Comparison of ENCODE assay signal across 9 mouse cellular contexts in the genomic region with DNA sequence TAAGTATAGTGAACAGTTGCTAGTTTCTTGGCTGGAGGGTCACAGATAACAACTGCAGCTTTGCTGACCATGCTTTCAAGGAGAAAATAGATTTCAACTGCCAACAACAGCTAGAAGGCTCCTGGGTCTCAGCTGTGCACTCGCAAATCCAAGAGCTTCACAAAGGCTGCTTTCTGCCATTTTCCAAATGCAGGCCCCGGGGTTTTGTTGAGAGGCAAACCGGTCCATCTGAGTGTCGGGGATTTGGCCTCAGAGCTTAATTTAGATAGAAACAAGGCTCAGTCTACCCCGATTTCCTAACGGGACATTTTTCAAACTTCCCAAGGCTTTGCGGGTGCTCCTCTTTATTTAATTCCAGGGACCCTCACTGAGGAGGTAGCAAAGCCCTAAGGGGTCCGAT. TPM values are rescaled to one million over a fixed set of nuclear protein-coding genes. Genes with fewer than 3 reads are reported as not detected.
A peak's percentile ranks its signal among the peaks of the same experiment; 100 is the strongest.
DNase-seq lines count a peak whose midpoint lies in the region; ATAC-seq and TF ChIP-seq lines count a peak whose summit lies in the region.
"Had no signal": no experiment of that assay in that cellular context is flagged by ENCODE, and none has a peak within 500 bp of the region (broad histone marks: within the 10 kb centered on the region; RNA-seq: fewer than 3 reads in every experiment).

No protein-coding gene starts in this region.

- H3K27ac ChIP-seq in heart, adult 2 months, result peak overlapping the region; percentile 67
- no peak overlapping the region for H3K27ac ChIP-seq in spleen, adult 2 months (ENCODE audit: insufficient read depth, low read length)
- H3K27ac ChIP-seq in limb, embryonic 12.5 days, result peak overlapping the region; percentile 79
- peak overlapping the region; percentile 30; the same call in 1 of the 2 replicates for H3K27ac ChIP-seq in stomach, postnatal 0 days (replicated peaks)

- DNase-seq in heart, adult 2 months, result no peak
- DNase-seq in heart, adult 8-10 months (ENCODE audit: low spot score), result no peak
- no peak for DNase-seq in spleen, adult 2 months (ENCODE audit: low read depth in 1 of 2, low spot score in 2 of 2)
- DNase-seq in spleen, adult 18-20 months, result no peak
- DNase-seq in stomach, postnatal 0 days (ENCODE audit: low spot score), result no peak
- DNase-seq in gastrocnemius, postnatal 10 days, result no peak
- no peak for DNase-seq in right cerebral cortex, postnatal 10 days (ENCODE audit: low spot score in 2 of 2)
- DNase-seq: adrenal gland, adult 8-10 months had no signal

- peaks cover 4% of the 10 kb centered on the region for H3K4me1 ChIP-seq in heart, adult 2 months (ENCODE audit: control insufficient read depth, insufficient read depth, low read length)
- peaks cover 3% of the 10 kb centered on the region; the same call in 1 of the 2 replicates for H3K4me1 ChIP-seq in spleen, adult 2 months (ENCODE audit: control insufficient read depth, insufficient read depth, insufficient read length)
- peaks cover 34% of the 10 kb centered on the region for H3K4me1 ChIP-seq in limb, embryonic 12.5 days (replicated peaks)
- peaks cover 3% of the 10 kb centered on the region for H3K4me1 ChIP-seq in stomach, postnatal 0 days (replicated peaks; ENCODE audit: control insufficient read depth, insufficient read depth)

- H3K9ac ChIP-seq in heart, adult 2 months (ENCODE audit: low read depth, low read length), result no peak overlapping the region
- no peak overlapping the region for H3K9ac ChIP-seq in limb, embryonic 12.5 days (replicated peaks)
- no peak overlapping the region for H3K9ac ChIP-seq in stomach, postnatal 0 days (ENCODE audit: low read length)

- TF ChIP-seq EP300 in heart, adult 2 months (IDR thresholded peaks at IDR 0.05; ENCODE audit: insufficient read depth, low read depth, low read length), result no peak
- no peak for TF ChIP-seq EP300 in stomach, postnatal 0 days (optimal IDR thresholded peaks at IDR 0.05)

- ATAC-seq in limb, embryonic 12.5 days (ENCODE audit: insufficient number of reproducible peaks, insufficient read depth, low FRiP score, low TSS enrichment, low read depth), result no peak
- ATAC-seq in stomach, postnatal 0 days (ENCODE audit: low FRiP score, low TSS enrichment), result no peak

- peaks cover 5% of the 10 kb centered on the region; the same call in 1 of the 2 replicates for H3K36me3 ChIP-seq in heart, adult 2 months (ENCODE audit: control insufficient read depth, insufficient read depth, low read length)
- no peaks in the 10 kb centered on the region for H3K36me3 ChIP-seq in spleen, adult 2 months (ENCODE audit: control insufficient read depth, insufficient read depth, low read length)
- no peaks in the 10 kb centered on the region for H3K36me3 ChIP-seq in limb, embryonic 12.5 days
- H3K36me3 ChIP-seq in stomach, postnatal 0 days (ENCODE audit: control insufficient read depth, insufficient read depth, low read length), result no peaks in the 10 kb centered on the region

- H3K9me3 ChIP-seq in limb, embryonic 12.5 days, result no peaks in the 10 kb centered on the region
- H3K9me3 ChIP-seq in stomach, postnatal 0 days (ENCODE audit: control insufficient read depth, low read length), result no peaks in the 10 kb centered on the region

- H3K4me2 ChIP-seq in limb, embryonic 12.5 days, result 0 out of 2 replicates have a peak overlapping the region, but pooled peaks have one; percentile 11
- H3K4me2 ChIP-seq in stomach, postnatal 0 days (replicated peaks; ENCODE audit: low read depth), result peak overlapping the region; percentile 9; the same call in 1 of the 2 replicates

- 20% methylated on average over 8 of the region's 8 CpGs for WGBS in heart, adult 2 months
- WGBS in spleen, adult 2 months, result 49% methylated on average over 8 of the region's 8 CpGs
- WGBS in limb, embryonic 12.5 days, result 61% methylated on average over 8 of the region's 8 CpGs
- 48% methylated on average over 8 of the region's 8 CpGs for WGBS in stomach, postnatal 0 days

- no peak for TF ChIP-seq POLR2A in heart, adult 2 months (IDR thresholded peaks at IDR 0.05; ENCODE audit: insufficient read depth, low read depth, low read length)
- no peak for TF ChIP-seq POLR2A in spleen, adult 2 months (IDR thresholded peaks at IDR 0.05; ENCODE audit: low read depth, low read length)

- H3K4me3 ChIP-seq in heart, adult 2 months, result peak overlapping the region; percentile 31
- H3K4me3 ChIP-seq in spleen, adult 2 months (ENCODE audit: extremely low read depth, insufficient read depth, insufficient read length), result 0 out of 2 replicates have a peak overlapping the region, but pooled peaks have one; percentile 36
- H3K4me3 ChIP-seq in limb, embryonic 12.5 days (replicated peaks), result no peak overlapping the region
- no peak overlapping the region for H3K4me3 ChIP-seq in stomach, postnatal 0 days (ENCODE audit: low read depth, low read length)

- no peak for TF ChIP-seq CTCF in heart, adult 2 months (IDR thresholded peaks at IDR 0.05)
- no peak for TF ChIP-seq CTCF in spleen, adult 2 months (IDR thresholded peaks at IDR 0.05; ENCODE audit: extremely low read depth, insufficient read depth, insufficient read length, insufficient replicate concordance)
- no peak for TF ChIP-seq CTCF in stomach, postnatal 0 days (IDR thresholded peaks at IDR 0.05; ENCODE audit: low read depth)

- H3K27me3 ChIP-seq in heart, adult 2 months (ENCODE audit: control insufficient read depth, insufficient read depth, low read length), result no peaks in the 10 kb centered on the region
- no peaks in the 10 kb centered on the region for H3K27me3 ChIP-seq in spleen, adult 2 months (ENCODE audit: control insufficient read depth, insufficient read depth, low read length)
- H3K27me3 ChIP-seq in limb, embryonic 12.5 days, result no peaks in the 10 kb centered on the region
- H3K27me3 ChIP-seq in stomach, postnatal 0 days (ENCODE audit: control insufficient read depth, insufficient read depth, low read length), result no peaks in the 10 kb centered on the region

- no peaks in the 10 kb centered on the region for H3K79me2 ChIP-seq in heart, adult 2 months (replicated peaks; ENCODE audit: control insufficient read depth, insufficient read depth, low read length)

- intact Hi-C loops in heart, adult 2 months (cut with DNase I), result no loop called here

RNA-seq across cellular contexts. Expression of a gene that starts 27.5 kb away (rescaled TPM):
- under 1 TPM; 0.21 to 0.30 TPM for total RNA-seq in heart, adult 2 months (2021)
- polyA plus RNA-seq in heart, adult 2 months (2012; rRNA removed), result 0.15 and 1.2 TPM in 2 replicates
- total RNA-seq in heart, adult 8-10 months (2022), result under 1 TPM; 0.28 to 0.46 (median 0.37) TPM
- 4.0 and 6.3 TPM in 2 replicates for polyA plus RNA-seq in spleen, adult 2 months (2012; rRNA removed)
- polyA plus RNA-seq in limb, embryonic 12.5 days (2016; fragmentation: Nextera tagmentation; extraction: Ambion mirVana), result 74.5 and 78.1 TPM in 2 replicates
- 9.5 and 10.5 TPM in 2 replicates for polyA plus RNA-seq in stomach, postnatal 0 days (2015; fragmentation: Nextera tagmentation; extraction: Ambion mirVana)
- total RNA-seq in gastrocnemius, postnatal 10 days (2021), result 1 to 10 TPM; 3.9 to 4.8 TPM

Comparison
In these comparisons a context has a peak if more than half of its experiments do, and no peak if none do; other contexts are left out.
1. H3K4me3 ChIP-seq: peak in heart, adult 2 months (single experiment) and spleen, adult 2 months (single experiment); none in limb, embryonic 12.5 days (single experiment) and stomach, postnatal 0 days (single experiment).